Mouse (Mus musculus): ENCODE results near the gene Fan1.
A peak's percentile ranks its signal among the peaks of the same experiment; 100 is the strongest.

DNA sequence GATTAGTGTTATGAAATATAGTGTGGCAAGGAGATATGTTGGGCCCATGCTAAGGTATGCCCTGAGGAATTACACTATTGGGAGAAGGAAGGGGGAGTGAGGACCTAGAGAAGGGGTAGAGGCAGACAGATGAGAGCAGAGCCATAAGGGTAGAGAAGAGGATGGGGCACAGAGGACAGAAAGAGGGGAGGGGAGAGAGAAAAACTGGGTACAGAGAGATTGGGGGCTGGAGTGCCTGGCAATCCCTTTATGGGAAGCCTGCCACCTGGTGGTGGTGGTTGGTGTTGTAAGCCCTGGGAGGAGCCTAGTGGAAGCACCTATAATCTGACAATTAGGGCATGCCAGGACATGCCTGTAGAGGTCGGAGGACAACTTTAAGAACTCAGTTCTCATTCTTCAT is 47.0 kb downstream of the Fan1 start:
- no peak for TF ChIP-seq POLR2A (IDR thresholded peaks at IDR 0.05; ENCODE audit: borderline replicate concordance, extremely low read depth, low read depth, low read length)
- peak; percentile 89 for TF ChIP-seq CTCF (IDR thresholded peaks at IDR 0.05; ENCODE audit: insufficient read depth, low read length)

All from lung, adult 2 months (tissue).